Mouse (Mus musculus) embryo, embryonic 10 days (tissue): ENCODE measurements at regions not wholly inside any gene's neighbourhood (a gene's known extent, or its start where the extent isn't known, plus 50 kb on each side); places are given as distances from the start of the nearest gene placed in this dataset.

Experiments
- DNase-seq: peaks from one replicate; pipeline ENCODE4 v3.0.0-alpha.2; 2015; ENCODE audit warnings: low spot score

- DNase-seq: no peak
Measured at GRCm38 (mm10) chr4:88941955-88942354, 62.0 kb upstream of the Ifne start.

- no peak for DNase-seq
Measured at GRCm38 (mm10) chr4:88940670-88941069, 60.7 kb upstream of the Ifne start.

GRCm38 (mm10) chr4:88939397-88939796, 59.4 kb upstream of the Ifne start:
- no peak for DNase-seq

- no peak for DNase-seq
Measured at GRCm38 (mm10) chr4:88938712-88939032, 58.7 kb upstream of the Ifne start.

- peak; percentile 72 for DNase-seq
Measured at GRCm38 (mm10) chr4:88937866-88938711, 58.1 kb upstream of the Ifne start.

GRCm38 (mm10) chr4:88936976-88937375, 57.0 kb upstream of the Ifne start:
- DNase-seq: no peak

- DNase-seq: no peak
Measured at GRCm38 (mm10) chr4:88935901-88936300, 55.9 kb upstream of the Ifne start.

- no peak for DNase-seq
Measured at GRCm38 (mm10) chr4:88935316-88935715, 55.3 kb upstream of the Ifne start.

GRCm38 (mm10) chr4:88934266-88935025, 54.4 kb upstream of the Ifne start:
- no peak for DNase-seq

- DNase-seq: no peak
Measured at GRCm38 (mm10) chr4:88931217-88931616, 51.2 kb upstream of the Ifne start.
